Mouse (Mus musculus) cerebellum, adult 18-20 months (tissue): ENCODE measurements around the gene Nrp2.

Experiments
- DNase-seq, 2 experiments: peaks; one replicate each; pipeline ENCODE4 v3.0.0; 2021

Gene Nrp2

DNA sequence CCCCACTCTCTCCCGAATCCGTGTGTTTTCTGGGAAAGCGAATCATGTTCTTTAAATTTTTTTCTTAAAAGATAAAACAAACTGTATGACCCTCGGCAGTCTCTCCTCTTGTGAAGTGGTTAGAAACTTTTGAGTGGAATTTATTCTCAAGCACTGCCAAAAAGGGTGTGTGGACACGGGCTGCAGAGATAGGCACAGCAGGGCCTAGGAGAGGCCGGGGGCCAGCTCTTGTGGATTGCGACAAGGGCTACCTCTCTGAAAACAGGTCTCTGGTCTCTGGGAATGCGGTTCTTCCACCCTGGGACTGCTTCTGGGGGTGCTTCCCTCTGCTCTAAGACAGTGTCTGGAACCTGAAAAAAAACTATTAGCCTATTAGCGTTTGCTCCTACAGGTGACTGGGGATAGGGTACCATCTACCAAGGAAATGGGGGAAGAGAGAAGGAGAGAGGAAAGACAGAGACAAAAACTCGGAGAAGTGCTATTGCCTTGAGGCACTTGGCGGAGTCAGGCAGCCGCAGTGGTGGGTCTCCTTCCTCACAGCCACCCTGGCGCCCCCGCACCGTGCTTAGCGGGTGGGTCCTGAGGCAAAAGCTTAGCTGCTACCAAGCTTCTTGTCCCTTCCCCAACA lies 1.9 kb downstream of the Nrp2 start:
- peak in 1 of 2 experiments; percentile 16 for DNase-seq

DNA sequence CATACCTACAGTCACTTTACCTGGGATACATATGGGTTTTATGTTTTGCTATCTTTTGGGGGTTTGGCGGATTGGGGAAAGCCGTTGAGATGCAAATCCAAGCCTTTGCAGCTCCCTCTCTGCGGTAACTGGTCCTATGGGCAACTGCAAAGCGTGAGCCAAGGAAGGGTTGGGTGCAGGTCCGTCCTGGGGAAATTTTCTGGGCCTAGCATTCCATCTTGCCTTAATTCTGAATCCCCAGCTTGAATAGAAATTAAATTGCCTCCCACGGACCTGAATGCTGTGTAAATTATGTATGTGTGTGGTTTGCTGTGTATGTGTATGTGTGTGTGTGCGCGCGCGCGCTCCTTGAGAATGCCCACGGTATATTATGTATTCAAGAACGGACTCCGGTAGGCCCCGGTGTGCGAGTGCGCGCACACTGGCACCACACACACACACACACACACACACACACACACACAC lies 2.5 kb downstream of the Nrp2 start:
- DNase-seq = peak in 1 of 2 experiments; percentile 33

DNA sequence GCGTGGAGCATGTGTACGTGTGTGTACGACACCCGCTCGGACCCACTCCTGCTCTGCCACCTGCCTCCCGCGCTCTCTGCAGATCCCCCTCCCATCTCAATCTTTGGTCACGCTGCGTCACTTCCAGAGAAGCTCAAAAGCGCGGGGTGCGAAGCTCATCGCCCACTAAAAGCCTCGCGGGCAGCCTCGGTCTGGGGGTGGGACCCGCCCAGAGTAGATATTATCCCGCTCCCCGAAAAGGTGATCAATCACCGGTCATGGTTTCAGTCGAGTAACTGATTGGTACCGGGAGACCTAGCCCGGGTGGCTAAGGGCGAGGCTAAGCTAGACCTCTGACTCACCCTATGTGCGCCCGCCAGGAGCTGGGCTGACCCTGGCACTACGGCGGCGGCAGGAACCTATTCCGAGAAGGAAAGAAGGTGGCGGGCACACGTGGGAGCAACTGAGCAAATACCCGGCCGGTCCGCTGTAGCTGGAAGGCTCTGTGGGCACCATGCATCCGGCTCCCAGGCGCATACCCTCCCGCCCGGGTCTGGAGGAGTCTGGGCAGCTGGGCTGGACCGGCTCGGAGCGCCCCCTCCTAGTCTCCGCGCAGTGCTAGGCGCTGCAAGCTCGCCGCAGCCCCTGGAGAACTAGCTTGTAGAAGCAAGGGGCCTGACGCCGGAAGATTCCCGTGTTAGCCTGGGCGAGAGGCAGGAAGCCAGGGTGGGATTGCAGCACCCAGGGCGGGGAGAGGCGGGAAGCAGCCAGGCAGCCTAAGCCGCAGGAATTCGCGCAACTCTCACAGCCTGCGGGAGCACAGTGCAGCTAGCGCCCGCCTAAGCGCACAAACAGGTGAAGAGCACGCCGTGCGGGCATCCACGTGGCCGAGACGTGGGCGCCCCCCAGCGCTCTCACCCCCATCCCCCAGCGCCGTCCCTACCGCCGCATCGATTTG lies 3.3 kb downstream of the Nrp2 start:
- DNase-seq = peak; percentile 36 to 59

DNA sequence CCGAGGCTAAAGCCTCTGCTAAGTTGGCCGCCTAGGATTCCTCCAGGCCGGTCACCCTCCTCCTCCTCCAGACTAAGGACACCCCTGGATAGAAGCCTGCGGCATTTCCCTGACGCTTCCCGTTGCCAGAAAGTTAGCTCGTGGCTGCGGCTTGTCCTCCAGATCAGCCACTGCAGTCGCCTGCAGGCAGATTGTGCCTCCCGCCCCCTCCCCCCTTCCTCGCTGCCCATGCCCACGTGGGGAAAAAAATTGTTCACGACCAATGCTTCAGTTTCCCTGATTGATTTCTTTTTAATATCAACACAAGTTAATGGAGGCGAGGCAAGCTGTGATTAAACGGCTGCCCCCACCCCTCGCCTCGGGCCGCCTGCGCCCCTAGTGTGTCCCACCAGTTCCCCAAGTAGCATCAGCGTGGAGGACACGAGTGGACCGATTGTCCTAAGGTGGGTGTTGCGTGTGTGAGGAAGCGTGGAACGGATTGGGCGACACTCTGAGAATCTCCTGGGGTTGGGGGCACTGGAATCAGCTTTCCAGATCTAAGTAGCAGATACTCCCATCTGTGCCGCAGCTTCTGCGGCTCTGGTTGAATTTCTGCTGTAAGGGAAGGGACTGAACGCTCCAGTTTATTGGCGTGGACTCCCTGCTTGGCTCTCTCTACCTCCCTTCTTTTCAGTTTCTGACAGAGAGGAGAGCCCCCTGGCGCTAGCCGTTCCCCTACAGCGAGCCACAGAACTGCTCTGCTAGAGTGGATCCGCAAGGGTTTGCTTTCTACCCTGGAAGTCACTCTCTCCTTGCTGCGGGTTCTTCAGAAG lies 4.2 kb downstream of the Nrp2 start:
- DNase-seq = no peak

DNA sequence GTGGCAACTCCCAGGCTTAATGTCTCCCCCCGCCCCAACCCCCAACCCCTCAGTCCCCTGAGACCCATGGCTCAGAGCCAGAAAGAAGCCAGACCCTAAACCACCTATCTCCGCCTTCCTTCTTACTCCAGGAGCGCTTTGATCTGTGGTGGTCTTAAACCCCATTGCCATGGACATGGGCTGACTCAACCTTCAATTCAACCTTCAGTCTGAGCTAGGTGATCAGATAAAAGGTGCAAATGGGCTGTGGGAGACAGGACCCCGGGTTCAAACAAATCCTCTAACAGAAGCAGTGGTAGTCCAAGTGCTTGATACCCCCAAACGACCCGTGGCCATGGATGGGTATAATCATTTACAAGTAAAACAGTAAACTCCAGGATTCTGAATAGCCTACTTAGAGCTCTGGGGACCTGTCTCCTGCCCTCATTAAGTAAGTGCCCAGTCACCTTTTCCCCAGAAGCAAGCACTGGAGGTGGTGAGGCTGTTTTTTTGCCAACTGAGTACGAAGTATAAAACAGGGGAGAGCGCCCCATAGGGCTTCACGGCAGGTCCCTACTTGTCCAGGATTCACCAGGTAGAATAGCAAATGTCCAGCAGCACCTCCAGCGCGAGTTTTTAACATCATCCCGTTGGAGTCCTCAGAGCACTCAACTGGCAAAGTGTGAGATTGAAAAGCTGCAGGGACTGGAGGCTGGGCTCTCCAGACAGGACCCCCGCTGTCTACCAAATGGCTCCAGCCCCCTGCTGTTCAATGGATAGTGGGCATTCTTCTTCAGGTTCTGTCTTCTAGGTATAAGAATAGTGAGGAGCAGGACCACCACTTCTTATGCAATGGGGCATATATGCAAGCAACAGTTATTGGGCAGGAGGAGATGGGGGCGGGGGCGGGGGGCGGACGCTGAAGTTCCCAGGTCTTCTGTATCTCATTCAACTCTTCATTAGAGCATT lies 5.1 kb downstream of the Nrp2 start:
- no peak for DNase-seq

DNA sequence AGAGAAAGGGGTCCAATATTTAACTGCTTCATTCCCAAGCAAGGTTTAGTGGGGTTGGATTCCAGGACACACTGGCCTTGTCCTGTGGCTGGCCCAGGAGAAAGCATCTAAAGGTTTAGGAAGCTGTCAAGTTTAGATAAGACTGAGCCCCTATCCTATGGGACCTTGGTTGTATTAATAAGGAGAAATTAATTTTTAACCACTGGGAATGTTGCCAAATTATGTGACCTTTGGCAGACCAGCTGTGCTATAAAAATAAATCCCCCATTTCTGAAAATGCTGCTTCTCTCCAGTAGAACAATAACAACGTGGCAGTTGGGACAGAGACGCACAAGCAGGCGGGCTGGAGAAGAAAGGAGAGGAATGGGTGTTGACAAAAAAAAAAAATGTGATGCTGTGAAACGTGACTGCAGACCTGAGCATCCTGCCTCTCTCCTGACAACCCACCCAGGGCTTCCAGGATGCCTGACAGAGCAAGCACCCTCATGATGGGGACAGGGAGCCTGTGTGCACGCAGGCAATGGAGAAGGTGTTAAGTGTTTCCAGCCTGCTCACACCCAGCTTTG lies 6.8 kb downstream of the Nrp2 start:
- DNase-seq = no peak

DNA sequence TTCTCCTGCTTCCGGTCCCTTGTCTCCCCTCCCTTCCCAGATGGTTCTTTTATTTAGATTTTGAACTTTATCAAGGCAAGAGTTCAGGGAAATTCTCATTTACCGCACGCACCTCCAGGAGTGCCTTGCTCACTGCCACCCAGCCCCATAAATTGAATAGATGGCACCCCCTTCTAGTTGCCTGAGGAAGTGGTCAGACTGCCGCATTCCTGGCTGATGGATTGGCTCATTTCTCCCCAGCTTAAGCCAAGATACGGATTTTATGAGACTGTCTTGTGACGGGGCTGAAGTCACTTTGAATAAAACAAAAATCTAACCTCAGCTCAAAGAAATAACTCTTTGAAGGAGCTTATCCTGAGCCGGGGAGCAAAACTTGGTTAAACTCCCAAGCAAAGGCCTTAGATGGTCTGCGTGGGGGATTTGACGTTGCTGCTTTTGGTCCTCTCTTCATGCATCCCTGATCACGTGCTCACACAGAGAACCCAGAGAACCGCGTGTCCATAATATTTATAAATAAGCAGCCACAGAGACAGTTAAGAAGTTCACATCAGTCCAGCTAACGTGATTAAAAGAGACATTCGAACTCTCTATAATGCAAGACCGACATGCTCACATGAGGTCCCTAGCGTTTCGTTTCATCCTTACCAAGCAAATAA lies 10.1 kb downstream of the Nrp2 start:
- no peak for DNase-seq

DNA sequence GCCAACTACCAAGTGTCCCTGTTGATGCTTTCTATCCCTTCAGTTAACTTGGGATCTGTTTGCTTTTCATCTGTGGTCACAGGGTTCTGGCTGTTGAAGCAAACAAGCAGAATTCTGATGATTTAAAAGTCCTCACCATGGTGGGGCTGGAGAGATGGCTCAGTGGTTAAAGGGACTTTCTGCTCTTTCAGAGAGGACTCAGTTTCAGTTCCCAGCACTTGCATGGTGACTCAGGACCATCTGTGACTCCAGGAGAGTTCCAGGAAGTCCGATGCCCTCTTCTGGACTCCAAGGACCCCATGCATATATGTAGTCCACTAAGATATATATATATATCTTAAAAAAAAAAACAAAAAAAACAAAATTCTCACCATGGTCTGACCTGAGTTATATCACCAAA lies 11.9 kb downstream of the Nrp2 start:
- DNase-seq = no peak

DNA sequence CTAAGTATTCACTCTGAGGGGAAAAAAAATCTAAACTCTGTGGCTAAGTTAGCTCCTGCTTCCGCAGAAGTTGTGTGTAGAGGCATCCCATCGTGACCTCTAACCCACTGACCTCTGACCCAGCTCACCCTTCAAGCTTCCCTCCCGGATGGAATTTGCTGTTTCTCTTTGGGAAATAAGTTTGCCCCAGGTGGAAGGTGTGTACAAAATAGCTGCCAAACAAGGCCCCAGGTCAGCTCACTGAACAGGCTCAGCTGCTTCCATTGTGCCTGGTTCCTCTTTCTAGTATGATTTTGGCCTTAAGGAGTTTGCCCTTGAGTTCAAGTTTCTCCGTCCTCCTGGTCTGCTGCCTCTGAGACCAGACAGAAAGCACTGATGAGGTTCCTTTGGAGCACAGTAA lies 12.6 kb downstream of the Nrp2 start:
- no peak for DNase-seq

DNA sequence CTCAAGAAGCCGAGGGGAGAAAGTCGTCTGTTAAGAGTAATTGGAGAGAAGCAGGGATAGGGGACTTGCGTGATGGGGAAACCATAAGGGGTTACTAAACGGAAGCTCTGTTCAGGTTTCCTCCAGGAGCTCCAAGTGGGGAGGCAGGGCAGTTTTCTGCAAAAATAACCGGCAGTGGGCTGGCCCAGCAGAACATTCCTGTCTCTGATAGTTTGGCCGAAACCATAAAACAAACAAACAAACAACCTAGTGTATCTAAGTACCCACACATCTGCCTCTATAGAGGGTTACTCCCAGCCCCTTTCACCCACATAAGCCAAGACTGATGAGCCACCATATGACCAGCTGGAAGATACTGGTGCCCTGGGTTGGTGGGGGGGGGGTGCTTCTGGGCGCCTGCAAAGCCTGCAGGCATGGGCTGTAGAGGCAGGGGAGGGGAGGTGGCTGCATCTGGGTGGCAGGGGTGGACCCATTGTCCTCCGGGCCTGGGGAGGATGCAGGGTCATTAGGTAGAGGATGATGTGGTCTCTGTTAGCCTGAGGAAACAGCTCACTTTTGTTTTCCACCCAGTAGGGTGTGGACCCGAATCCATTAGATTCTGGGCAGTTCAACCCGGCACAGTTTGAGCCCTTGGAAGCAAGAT lies 13.9 kb downstream of the Nrp2 start:
- DNase-seq = no peak

DNA sequence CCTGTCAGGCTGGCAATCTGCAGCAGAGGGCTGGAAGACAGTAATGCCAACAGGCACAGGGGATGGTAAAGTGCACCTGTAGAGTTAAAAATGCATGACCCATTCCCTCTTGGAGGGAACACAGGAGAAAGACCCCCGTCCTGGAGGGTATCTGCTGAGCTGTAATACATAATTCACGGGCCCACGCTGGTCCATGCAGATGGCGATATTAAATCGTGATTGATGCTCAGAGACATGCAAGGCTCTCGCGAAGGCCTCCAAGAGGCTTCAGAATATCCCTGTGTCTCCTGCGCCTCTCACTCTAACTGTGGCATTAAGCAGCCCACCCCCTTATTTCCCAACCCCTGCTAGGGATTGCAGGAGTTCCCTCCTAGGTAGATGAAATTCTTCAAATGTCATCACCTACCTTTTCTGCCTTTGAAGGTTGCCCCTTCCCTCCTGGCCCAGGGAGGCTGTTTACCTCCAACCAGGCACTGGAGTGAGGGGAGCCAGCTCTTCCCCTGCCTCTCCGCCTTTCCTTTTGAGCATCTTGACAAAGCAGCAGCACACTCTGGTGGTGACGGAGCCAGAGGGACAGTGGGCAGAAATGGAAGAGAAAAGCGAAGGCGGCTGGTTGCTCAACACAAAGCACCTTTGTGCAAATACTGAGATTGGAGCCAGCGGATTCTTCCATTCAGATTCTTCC lies 14.6 kb downstream of the Nrp2 start:
- no peak for DNase-seq

DNA sequence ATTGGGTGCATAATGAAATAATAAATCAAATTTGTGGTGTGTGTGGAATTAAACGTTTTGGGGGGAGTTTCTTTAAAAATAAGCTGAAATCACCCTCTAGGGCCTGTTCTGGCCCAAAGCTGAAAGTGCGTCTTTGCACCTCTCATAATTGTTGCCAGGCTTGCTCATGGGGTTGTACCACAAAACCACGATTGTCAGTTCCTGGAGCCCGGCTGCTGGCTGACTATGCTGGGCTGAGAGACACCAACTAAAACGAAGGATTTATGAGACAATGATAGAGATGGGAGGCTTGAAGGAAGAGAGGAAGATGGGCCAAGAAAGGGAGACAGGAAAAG lies 15.1 kb downstream of the Nrp2 start:
- DNase-seq = no peak

DNA sequence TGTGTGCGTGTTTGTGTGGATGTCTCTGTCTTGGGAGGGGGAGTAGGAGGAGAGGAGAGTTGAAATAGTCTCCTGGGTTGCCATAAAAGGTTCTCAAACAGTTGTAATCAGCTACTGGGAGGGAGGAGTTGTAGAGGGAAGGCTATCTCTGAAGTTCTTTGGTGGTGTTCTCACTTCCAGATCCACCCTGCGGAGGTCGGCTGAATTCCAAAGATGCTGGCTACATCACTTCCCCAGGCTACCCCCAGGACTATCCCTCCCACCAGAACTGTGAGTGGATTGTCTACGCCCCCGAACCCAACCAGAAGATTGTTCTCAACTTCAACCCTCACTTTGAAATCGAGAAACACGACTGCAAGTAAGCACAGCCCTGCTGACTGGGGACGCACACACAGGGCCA lies 15.7 kb downstream of the Nrp2 start:
- DNase-seq = no peak

DNA sequence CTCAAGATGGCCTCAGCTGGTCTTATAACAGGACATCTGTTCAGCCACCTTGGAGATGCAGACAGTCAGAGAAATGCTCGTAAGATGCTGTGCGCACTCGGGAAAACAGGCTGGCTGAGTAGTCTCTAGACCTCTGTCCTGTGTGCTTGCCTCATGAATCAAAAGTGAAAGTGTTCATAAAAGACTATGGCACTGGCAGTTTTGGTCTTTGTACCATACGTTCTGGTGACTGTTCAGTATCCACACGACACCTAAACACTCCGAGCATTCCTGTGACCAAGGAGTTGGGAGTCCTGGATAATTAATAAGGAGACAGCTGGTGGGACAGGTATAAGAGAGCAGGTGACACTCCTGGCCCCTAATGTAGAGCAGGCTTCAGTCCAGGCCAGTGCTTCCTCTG lies 16.7 kb downstream of the Nrp2 start:
- DNase-seq = no peak

DNA sequence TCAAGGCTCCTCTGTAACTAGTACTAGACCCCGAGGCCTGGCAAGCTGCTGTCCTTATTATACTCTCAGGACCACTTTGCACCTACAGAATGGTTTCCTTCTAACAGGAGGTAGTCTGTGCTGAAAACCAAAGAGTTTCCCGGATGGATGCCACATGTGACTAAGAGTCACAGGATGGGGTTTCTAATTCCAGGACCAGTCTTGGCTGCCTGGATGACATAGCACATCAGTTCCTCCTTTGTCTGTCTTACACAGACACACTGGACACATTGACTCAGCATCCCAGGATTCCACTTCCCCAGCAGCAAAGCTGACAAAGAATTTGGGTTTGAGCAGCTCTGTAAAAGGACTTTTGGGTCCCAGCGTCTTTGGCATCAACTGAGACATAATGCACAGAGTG lies 17.1 kb downstream of the Nrp2 start:
- no peak for DNase-seq

DNA sequence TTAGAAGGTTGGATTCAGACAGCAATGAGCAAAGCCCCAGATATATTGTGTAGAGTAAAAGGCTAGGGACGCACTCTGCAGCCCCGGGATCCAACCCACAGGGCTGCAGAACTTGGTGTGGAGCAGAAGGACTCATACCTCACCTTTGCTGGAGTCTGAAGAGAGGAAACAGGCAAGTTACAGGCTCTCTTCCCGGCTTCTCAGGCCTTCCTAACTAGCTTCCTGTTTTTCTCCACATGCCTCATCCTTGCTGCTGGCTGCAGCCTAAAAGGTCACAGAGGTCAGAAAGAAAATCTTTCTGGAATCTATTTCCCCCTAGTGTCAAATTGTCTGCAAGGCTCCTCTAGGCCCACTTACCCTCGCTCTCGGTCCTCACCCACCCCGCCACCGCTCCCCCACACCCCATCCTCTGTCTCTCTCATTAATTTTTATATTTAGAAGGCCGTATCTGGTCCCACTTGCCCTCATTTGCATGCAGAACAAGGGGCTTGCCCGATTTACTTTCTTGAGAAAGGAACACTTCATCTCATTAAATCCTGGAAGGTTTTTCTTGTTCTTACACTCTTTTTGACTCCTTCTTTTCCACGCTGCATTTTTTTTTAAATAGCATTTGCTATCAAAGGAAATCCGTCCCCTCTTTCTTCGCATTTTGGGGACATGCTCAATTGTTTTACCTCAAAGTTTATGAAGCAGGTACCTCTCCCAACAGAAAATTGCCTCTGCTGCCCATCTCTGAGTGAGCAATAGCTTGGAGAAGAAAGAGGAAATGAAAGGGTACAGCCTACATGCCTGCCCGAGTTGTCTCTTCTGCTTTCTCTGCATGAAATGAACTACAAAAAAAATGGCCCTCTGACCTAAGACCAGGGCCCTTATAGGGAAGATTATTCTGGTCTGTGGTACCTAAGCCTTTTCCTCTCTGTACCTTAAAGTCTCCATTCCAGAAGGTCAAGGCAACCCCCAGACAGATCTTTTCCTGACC lies 17.9 kb downstream of the Nrp2 start:
- no peak for DNase-seq

DNA sequence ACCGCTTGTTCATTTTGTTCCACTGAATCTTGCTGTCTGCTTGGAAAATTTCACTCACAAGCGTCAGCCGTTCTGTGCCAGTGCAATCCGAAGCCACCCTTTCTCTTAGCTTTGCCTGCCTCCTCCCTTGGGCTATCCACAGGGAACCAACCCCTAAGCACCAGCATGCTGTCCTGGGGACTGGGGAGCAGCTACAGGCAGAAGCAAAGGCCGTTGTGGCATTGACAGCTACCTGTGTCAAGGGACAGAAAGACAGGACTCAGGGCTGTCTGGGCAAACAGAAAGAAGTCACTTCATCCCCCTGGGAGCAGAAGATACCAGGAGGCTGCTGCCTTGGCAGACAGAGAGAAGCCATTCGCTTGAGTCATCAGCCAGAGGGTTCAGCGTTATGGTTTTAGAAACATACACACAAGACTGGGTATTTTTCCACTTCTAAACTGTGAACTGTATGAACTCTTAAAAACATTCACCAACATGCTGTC lies 18.7 kb downstream of the Nrp2 start:
- no peak for DNase-seq

DNA sequence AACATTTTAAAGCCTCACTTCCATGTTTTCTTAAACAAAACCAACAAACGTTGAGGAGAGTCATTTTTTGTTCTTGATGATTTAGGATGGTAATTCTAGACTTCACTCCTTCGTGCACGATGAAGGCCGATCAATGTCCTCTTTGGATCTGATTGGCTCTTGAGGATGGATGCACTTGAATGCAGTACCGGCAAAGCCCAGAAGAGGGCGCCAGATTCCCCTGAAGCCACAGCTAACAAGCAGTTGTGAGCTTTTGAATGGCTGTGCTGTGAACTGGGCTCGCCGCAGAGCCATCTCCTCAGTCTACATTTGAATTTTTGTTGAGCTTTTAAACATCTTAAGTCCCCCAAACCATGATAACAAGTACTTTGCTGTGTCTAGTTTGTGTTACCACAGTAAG lies 19.4 kb downstream of the Nrp2 start:
- peak in 1 of 2 experiments; percentile 40 for DNase-seq

DNA sequence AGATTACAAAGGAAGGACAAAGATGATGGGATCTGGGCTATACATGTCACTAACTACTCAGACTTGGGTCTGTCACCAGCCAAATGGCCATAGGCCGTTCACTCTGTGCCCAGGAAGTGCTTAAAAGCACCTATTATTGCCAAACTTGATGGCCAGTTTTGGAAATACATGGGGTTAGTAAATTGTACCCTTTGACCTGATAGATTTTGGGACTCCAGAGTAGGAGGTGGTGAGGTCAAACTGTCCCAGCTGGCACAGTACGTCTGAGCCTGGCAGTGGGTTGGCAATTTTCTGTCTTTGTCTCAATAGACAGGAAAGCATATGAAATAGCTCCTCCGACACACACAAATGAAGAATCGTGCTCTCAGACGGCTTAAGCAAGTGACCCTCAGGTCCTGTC lies 20.8 kb downstream of the Nrp2 start:
- DNase-seq = no peak
